Mouse (Mus musculus) heart, embryonic 16.5 days (tissue): ENCODE data around the gene Rev1. TPM values are rescaled to one million over a fixed set of nuclear protein-coding genes. Genes with fewer than 3 reads are reported as not detected.

Source experiments
- ATAC-seq: fragments of 200-750 bp; cut with Nextera tagmentation; replicated peaks from 2 replicates; pipeline ENCODE4 v1.8.0; 2017; ENCODE audit warnings: moderate number of reproducible peaks; ENCODE audit not compliant: insufficient read depth, low FRiP score; ENCODE audit errors: extremely low read depth
- H3K27ac ChIP-seq: fragments of 300-500 bp; sonication (generic); 2 replicates; pipeline ENCODE4 v1.5.1; 2014; ENCODE audit warnings: mild to moderate bottlenecking, low read length, control low read depth, moderate library complexity
- H3K27me3 ChIP-seq: fragments of 300-500 bp; sonication (generic); 2 replicates; pipeline ENCODE4 v1.6.1; 2014; ENCODE audit warnings: low read length, mixed read lengths; ENCODE audit not compliant: control insufficient read depth, insufficient read depth
- H3K36me3 ChIP-seq: fragments of 300-500 bp; sonication (generic); 2 replicates; pipeline ENCODE4 v1.6.1; 2014; ENCODE audit not compliant: control insufficient read depth, insufficient read depth
- H3K4me1 ChIP-seq: fragments of 300-500 bp; sonication (generic); 2 replicates; pipeline ENCODE4 v1.6.1; 2014; ENCODE audit warnings: low read length, mixed read lengths; ENCODE audit not compliant: control insufficient read depth, insufficient read depth
- H3K4me2 ChIP-seq: fragments of 300-500 bp; sonication (generic); 2 replicates; pipeline ENCODE4 v1.6.1; 2014; ENCODE audit warnings: low read depth, mild to moderate bottlenecking, control low read depth, low read length
- H3K4me3 ChIP-seq: fragments of 300-500 bp; sonication (generic); 2 replicates; pipeline ENCODE4 v1.5.1; 2014; ENCODE audit warnings: mild to moderate bottlenecking, control low read depth, low read length
- H3K9ac ChIP-seq: fragments of 300-500 bp; sonication (generic); 2 replicates; pipeline ENCODE4 v1.6.1; 2014; ENCODE audit warnings: low read length, control low read depth
- H3K9me3 ChIP-seq: fragments of 300-500 bp; sonication (generic); replicated peaks from 2 replicates; pipeline ENCODE4 v1.6.1; 2016; ENCODE audit warnings: low read length; ENCODE audit not compliant: control insufficient read depth
- WGBS: fragments of 180-500 bp; shearing (Covaris S2); extraction: QIAGEN DNeasy Blood & Tissue Kit; methylation state at CpG from one replicate; pipeline ENCODE4 v1.1.7; 2014; 5-methylcytosine and 5-hydroxymethylcytosine counted together
- polyA plus RNA-seq: library from polyadenylated mRNA; unstranded; fragments of >200 nt; fragmentation: Nextera tagmentation; extraction: Ambion mirVana; gene quantifications from 2 replicates; pipeline ENCODE4 v1.2.1, GENCODE M21; 2015

Rev1 gene
- polyA plus RNA-seq, 1 experiment from 2014 or later: 16.3 TPM

DNA sequence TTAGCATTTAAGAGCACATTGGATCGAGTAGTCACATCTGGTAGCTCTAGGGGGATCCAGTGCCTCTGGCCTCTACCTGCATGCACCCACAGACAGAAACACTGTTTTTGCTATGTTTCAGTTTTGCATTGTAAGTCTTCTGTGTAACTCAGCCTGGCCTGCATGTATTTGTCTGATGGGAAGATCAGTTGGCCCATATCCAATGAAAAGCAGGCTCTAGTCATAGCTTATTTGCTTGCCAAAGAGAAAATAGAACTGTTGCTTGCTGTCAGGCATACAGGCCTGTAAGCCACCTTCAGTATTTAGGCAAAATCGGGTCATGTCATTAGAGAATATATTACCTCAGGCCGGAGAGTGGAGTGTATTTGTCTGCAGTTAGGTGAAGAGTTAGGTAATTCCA lies 81.5 kb downstream of the Rev1 start:
- Histone ChIP-seq H3K27me3 (no peaks in the 10 kb centered on the region), H3K9ac (no peak overlapping the region), H3K27ac (no peak overlapping the region), H3K4me1 (no peaks in the 10 kb centered on the region), H3K4me2 (no peak overlapping the region), H3K4me3 (no peak overlapping the region), H3K9me3 (no peaks in the 10 kb centered on the region), H3K36me3 (peaks cover 58% of the 10 kb centered on the region)
- no peak for ATAC-seq
- 92% methylated on average over 3 of the region's 3 CpGs for WGBS

- H3K4me1 ChIP-seq: no peaks in the 10 kb centered on the region
- no peak overlapping the region for H3K27ac ChIP-seq
- no peaks in the 10 kb centered on the region for H3K27me3 ChIP-seq
- no peaks in the 10 kb centered on the region for H3K9me3 ChIP-seq
- no peak overlapping the region for H3K4me3 ChIP-seq
- no peak overlapping the region for H3K9ac ChIP-seq
- H3K4me2 ChIP-seq: no peak overlapping the region
- peaks cover 55% of the 10 kb centered on the region for H3K36me3 ChIP-seq
- WGBS: 91% methylated on average over 2 of the region's 2 CpGs
- no peak for ATAC-seq
Observed at GRCm38 (mm10) chr1:38038898-38039297, 90.7 kb downstream of the Rev1 start.

- 85% methylated on average over 5 of the region's 5 CpGs for WGBS
Observed at GRCm38 (mm10) chr1:38037375-38037774, 92.2 kb downstream of the Rev1 start.

GRCm38 (mm10) chr1:38035521-38035920 lies 94.1 kb downstream of the Rev1 start:
- WGBS: 86% methylated on average over 4 of the region's 4 CpGs
- Histone ChIP-seq H3K27ac (no peak overlapping the region), H3K4me1 (no peaks in the 10 kb centered on the region), H3K4me2 (no peak overlapping the region), H3K9me3 (no peaks in the 10 kb centered on the region), H3K36me3 (peaks cover 56% of the 10 kb centered on the region), H3K9ac (no peak overlapping the region), H3K27me3 (no peaks in the 10 kb centered on the region), H3K4me3 (no peak overlapping the region)
- ATAC-seq: no peak

More at GRCm38 (mm10) chr1:38037375-38037774, 92.2 kb downstream of the Rev1 start:
- no peak for ATAC-seq
- no peak overlapping the region for H3K27ac ChIP-seq
- H3K9me3 ChIP-seq: no peaks in the 10 kb centered on the region
- H3K27me3 ChIP-seq: no peaks in the 10 kb centered on the region
- no peak overlapping the region for H3K4me2 ChIP-seq
- H3K4me3 ChIP-seq: no peak overlapping the region
- peaks cover 58% of the 10 kb centered on the region for H3K36me3 ChIP-seq
- no peaks in the 10 kb centered on the region for H3K4me1 ChIP-seq
- no peak overlapping the region for H3K9ac ChIP-seq

DNA sequence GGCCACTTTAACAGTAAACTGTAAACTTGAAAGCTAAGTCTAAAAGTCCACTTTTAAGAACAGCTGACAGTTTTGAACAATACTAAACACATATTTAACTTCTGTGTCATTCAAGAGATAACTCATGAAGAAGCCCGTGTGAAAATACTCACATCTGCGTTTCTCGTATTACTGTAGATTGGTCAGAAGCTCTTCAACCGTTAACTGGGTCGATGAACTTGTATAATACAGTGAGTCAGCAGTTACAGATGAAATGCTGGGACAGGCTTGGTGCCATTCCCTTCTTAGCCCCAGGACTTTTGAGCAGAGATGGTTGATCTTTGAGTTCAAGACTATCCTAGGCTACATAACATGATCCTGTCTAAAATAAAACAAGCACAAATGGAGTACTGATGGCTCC lies 98.2 kb downstream of the Rev1 start:
- peaks cover 24% of the 10 kb centered on the region for H3K36me3 ChIP-seq
- H3K4me3 ChIP-seq: no peak overlapping the region
- WGBS: 90% methylated on average over 5 of the region's 5 CpGs
- no peak overlapping the region for H3K9ac ChIP-seq
- no peaks in the 10 kb centered on the region for H3K4me1 ChIP-seq
- no peak overlapping the region for H3K4me2 ChIP-seq
- no peak for ATAC-seq
- H3K9me3 ChIP-seq: no peaks in the 10 kb centered on the region
- H3K27me3 ChIP-seq: no peaks in the 10 kb centered on the region
- no peak overlapping the region for H3K27ac ChIP-seq

- H3K9ac ChIP-seq: no peak overlapping the region
- no peaks in the 10 kb centered on the region for H3K27me3 ChIP-seq
- no peak overlapping the region for H3K4me2 ChIP-seq
- no peak overlapping the region for H3K4me3 ChIP-seq
- no peak overlapping the region for H3K27ac ChIP-seq
- 84% methylated on average over 7 of the region's 7 CpGs for WGBS
- ATAC-seq: no peak
- H3K36me3 ChIP-seq: peaks cover 14% of the 10 kb centered on the region
- H3K4me1 ChIP-seq: no peaks in the 10 kb centered on the region
- H3K9me3 ChIP-seq: no peaks in the 10 kb centered on the region
Observed at GRCm38 (mm10) chr1:38027301-38027700, 102.3 kb downstream of the Rev1 start.

DNA sequence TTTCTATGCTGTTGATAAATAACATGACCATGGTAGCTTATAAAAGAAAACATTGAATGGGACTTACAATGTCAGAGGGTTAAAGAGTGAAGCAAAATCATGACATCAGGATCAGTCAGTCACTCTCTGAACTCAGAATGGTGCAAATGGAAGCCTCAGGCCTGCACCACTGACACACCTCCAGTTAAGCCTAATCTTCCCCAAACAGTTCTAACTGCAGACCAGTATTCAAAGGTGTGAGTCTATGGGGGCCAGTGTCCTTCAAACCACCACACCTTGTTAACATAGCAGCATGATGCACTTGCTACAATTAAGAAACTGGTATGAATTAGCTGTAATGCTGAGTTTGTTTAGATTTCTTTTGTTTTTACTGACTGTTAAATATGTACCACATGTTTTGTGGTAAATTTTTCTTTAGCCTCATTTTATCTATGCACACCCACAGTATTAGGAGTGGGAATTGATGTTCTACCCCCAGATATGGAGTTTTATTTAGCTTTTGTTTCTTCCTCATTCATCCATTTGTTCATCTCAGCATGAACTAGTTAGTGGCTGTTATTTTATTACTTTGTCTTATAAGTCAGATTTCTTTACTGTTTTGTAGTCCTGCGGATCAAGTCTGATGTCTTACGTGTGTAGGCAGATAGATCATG lies 114.9 kb downstream of the Rev1 start:
- H3K4me1 ChIP-seq: no peaks in the 10 kb centered on the region
- no peaks in the 10 kb centered on the region for H3K27me3 ChIP-seq
- no peak overlapping the region for H3K4me3 ChIP-seq
- no peak for ATAC-seq
- 96% methylated on average over 2 of the region's 2 CpGs for WGBS
- H3K27ac ChIP-seq: no peak overlapping the region
- H3K4me2 ChIP-seq: no peak overlapping the region
- H3K36me3 ChIP-seq: peaks cover 16% of the 10 kb centered on the region
- no peak overlapping the region for H3K9ac ChIP-seq
- no peaks in the 10 kb centered on the region for H3K9me3 ChIP-seq

DNA sequence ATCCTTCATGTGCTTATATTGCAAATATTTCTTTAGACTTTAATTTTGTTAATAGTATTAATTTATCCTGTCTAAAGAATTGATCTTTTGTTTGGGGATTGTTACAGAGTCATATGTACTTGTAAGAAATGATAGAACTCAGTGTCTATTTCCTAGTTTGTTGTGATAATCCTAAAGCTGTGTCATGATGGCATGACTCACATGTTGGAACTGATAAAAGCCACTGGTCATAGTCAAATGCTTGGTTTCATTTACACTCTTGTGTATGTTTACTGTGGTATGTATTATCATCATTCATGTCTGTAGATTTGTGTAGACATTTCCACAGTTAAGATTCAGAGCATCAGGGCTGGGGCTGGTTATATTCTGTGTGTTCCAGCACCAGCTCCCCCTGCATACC lies 117.1 kb downstream of the Rev1 start:
- H3K4me2 ChIP-seq: no peak overlapping the region
- H3K9ac ChIP-seq: no peak overlapping the region
- H3K4me3 ChIP-seq: no peak overlapping the region
- ATAC-seq: no peak
- H3K27ac ChIP-seq: no peak overlapping the region
- no peaks in the 10 kb centered on the region for H3K36me3 ChIP-seq
- H3K9me3 ChIP-seq: no peaks in the 10 kb centered on the region
- H3K4me1 ChIP-seq: no peaks in the 10 kb centered on the region
- H3K27me3 ChIP-seq: no peaks in the 10 kb centered on the region

GRCm38 (mm10) chr1:38012104-38012503 lies 117.5 kb downstream of the Rev1 start:
- H3K27me3 ChIP-seq: no peaks in the 10 kb centered on the region
- H3K9me3 ChIP-seq: no peaks in the 10 kb centered on the region
- H3K4me1 ChIP-seq: no peaks in the 10 kb centered on the region
- no peak overlapping the region for H3K4me2 ChIP-seq
- no peak overlapping the region for H3K4me3 ChIP-seq
- WGBS: 81% methylated on average over 3 of the region's 3 CpGs
- H3K27ac ChIP-seq: no peak overlapping the region
- H3K9ac ChIP-seq: no peak overlapping the region
- no peaks in the 10 kb centered on the region for H3K36me3 ChIP-seq
- no peak for ATAC-seq
